Mouse (Mus musculus) liver, postnatal 0 days (tissue): Measurements from ENCODE around the gene Rnf208. TPM values are rescaled to one million over a fixed set of nuclear protein-coding genes. Genes with fewer than 3 reads are reported as not detected.

ENCODE experiments used
- ATAC-seq: fragments of 200-750 bp; cut with Nextera tagmentation; 2 replicates; pipeline ENCODE4 v1.8.0; 2017; ENCODE audit warnings: mild to moderate bottlenecking, moderate library complexity
- DNase-seq: peaks from one replicate; pipeline ENCODE4 v3.0.0-alpha.2; 2016
- H3K27ac ChIP-seq: fragments of 300-500 bp; sonication (generic); 2 replicates; pipeline ENCODE4 v1.5.1; 2014; ENCODE audit warnings: antibody characterized with exemption, moderate library complexity, mild to moderate bottlenecking, low read depth
- H3K27me3 ChIP-seq: fragments of 300-500 bp; sonication (generic); 2 replicates; pipeline ENCODE4 v1.6.1; 2014; ENCODE audit warnings: low read length, control low read depth, mixed read lengths; ENCODE audit not compliant: insufficient read depth
- H3K36me3 ChIP-seq: fragments of 300-500 bp; sonication (generic); replicated peaks from 2 replicates; pipeline ENCODE4 v1.6.1; 2014; ENCODE audit warnings: mild to moderate bottlenecking, control low read depth, low read length, moderate library complexity, mixed read lengths; ENCODE audit not compliant: insufficient read depth
- H3K4me1 ChIP-seq: fragments of 300-500 bp; sonication (generic); 2 replicates; pipeline ENCODE4 v1.6.1; 2014; ENCODE audit warnings: antibody characterized with exemption, mild to moderate bottlenecking, control low read depth; ENCODE audit not compliant: insufficient read depth
- H3K4me2 ChIP-seq: fragments of 300-500 bp; sonication (generic); 2 replicates; pipeline ENCODE4 v1.6.1; 2014; ENCODE audit warnings: low read depth, mild to moderate bottlenecking, low read length, moderate library complexity, mixed read lengths
- H3K4me3 ChIP-seq: fragments of 300-500 bp; sonication (generic); 2 replicates; pipeline ENCODE4 v1.5.1; 2014; ENCODE audit warnings: low read depth, low read length
- H3K9ac ChIP-seq: fragments of 300-500 bp; sonication (generic); replicated peaks from 2 replicates; pipeline ENCODE4 v1.6.1; 2014; ENCODE audit warnings: mild to moderate bottlenecking, moderate library complexity
- H3K9me3 ChIP-seq: fragments of 300-500 bp; sonication (generic); 2 replicates; pipeline ENCODE4 v1.6.1; 2016; ENCODE audit warnings: mild to moderate bottlenecking, control low read depth, low read length, mixed read lengths
- CTCF ChIP-seq: sonication (generic); IDR thresholded peaks from 2 replicates; pipeline ENCODE4 v1.5.1; 2016; ENCODE audit warnings: antibody characterized with exemption, low read depth
- EP300 ChIP-seq: IDR thresholded peaks from 2 replicates; pipeline ENCODE4 v1.6.1; 2016; ENCODE audit warnings: antibody characterized with exemption, low read depth, mild to moderate bottlenecking
- WGBS: fragments of 180-500 bp; shearing (Covaris S2); extraction: QIAGEN DNeasy Blood & Tissue Kit; methylation state at CpG from one replicate; pipeline ENCODE4 v1.1.7; 2014; ENCODE audit not compliant: insufficient replicate concordance; 5-methylcytosine and 5-hydroxymethylcytosine counted together
- polyA plus RNA-seq: library from polyadenylated mRNA; unstranded; fragments of >200 nt; fragmentation: Nextera tagmentation; extraction: Ambion mirVana; gene quantifications from 2 replicates; pipeline ENCODE4 v1.2.1, GENCODE M21; 2015

The Rnf208 gene
- polyA plus RNA-seq, 1 experiment from 2014 or later: 0.11 TPM

DNA sequence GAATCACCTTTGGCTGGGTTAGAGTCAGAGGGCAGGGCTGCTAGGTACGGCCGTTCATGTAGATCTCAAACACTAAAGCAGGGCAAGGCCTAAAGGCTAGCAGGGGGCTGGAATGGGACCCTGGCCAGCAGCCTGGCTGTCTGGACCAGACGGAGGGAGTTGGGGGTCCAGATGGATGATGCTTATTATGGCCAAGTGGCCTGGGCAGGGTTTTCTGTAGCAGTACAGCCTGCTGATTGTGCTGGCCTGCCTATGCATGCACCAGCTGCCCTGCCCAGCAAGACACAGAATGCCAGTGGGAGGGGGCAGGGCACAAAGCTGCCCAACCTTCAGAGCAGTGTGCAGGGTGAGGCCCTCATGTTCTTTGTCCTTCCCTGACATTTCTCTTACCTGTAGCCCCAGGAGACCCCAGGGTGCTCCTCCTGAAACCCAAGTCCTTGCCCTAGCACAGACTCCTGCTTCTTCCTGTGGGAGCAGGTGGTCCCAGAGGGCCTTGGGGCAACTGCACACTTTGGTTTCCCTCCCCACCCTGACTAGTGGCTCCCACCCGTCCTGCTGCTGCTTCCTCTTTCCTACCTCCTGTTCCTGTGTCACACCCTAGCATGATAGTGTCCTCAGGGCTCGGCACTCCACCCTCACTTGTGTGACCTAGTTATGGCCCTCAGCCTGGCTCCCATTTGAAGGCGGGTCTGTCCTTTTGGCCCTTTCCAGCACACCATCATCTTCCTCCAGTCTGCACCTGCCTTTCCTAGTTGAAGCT lies 24.0 kb downstream of the Rnf208 start:
- WGBS: 46% methylated on average over 6 of the region's 6 CpGs
- H3K27me3 ChIP-seq: no peaks in the 10 kb centered on the region
- no peak for TF ChIP-seq CTCF
- no peak for TF ChIP-seq EP300
- H3K9ac ChIP-seq: peak overlapping the region; percentile 63
- H3K36me3 ChIP-seq: peaks cover 19% of the 10 kb centered on the region
- DNase-seq (no peak), ATAC-seq (peak; percentile 13)
- H3K4me1 ChIP-seq: peaks cover 60% of the 10 kb centered on the region
- no peaks in the 10 kb centered on the region for H3K9me3 ChIP-seq
- H3K27ac ChIP-seq: peak overlapping the region; percentile 84
- H3K4me3 ChIP-seq: peak overlapping the region; percentile 21
- peak overlapping the region; percentile 93 for H3K4me2 ChIP-seq

DNA sequence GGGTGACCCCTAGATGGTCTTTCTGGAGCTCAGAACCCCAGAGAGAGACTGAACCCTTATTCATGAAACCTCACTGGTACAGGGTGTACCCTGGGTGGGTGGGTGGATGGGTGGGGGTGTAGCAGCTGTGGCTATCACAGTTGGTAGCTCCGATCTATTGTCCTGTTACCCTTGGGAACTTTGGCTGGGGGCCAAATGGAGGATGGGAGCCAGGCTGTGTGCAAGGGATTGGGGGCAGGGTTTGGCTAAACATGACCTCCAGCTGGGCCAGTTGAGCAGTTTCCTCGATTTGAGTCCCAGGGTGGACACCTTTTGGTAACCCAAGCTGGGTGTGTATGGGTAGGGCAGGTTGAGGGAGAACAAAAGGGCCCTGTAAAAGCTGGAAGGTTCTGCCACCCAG lies 24.7 kb downstream of the Rnf208 start:
- Histone ChIP-seq H3K9ac (peak overlapping the region; percentile 63), H3K36me3 (peaks cover 19% of the 10 kb centered on the region), H3K27ac (peak overlapping the region; percentile 84), H3K27me3 (no peaks in the 10 kb centered on the region), H3K9me3 (no peaks in the 10 kb centered on the region), H3K4me3 (peak overlapping the region; percentile 21; the same call in 1 of the 2 replicates), H3K4me1 (peaks cover 65% of the 10 kb centered on the region), H3K4me2 (peak overlapping the region; percentile 93)
- 34% methylated on average over 2 of the region's 2 CpGs for WGBS
- DNase-seq: peak; percentile 86
- peak; percentile 34 for ATAC-seq
- TF ChIP-seq CTCF (no peak), EP300 (no peak)

DNA sequence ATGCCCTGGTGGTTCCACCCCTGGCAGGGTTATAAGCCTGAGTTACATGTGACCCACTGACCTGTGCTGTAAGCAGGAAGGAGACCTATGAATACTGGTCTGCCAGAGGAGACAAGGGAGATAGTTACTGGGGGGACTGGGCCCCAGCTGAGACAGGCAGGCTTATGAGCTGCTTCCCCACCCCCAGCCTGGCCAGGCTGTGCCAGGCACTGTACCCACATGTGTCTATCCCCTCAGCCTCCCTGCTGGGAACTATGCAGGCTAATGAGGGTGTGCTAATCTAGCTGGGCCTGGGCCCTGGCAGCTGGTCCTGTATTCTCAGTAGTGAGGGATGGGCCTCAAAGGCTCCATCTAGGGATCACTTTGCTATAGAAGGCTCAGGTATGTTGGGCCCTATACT lies 25.2 kb downstream of the Rnf208 start:
- H3K4me1 ChIP-seq: peaks cover 62% of the 10 kb centered on the region
- H3K4me2 ChIP-seq: peak overlapping the region; percentile 93
- no peaks in the 10 kb centered on the region for H3K9me3 ChIP-seq
- H3K27me3 ChIP-seq: no peaks in the 10 kb centered on the region
- ATAC-seq (no peak), DNase-seq (no peak)
- H3K36me3 ChIP-seq: peaks cover 19% of the 10 kb centered on the region
- no peak for TF ChIP-seq CTCF
- TF ChIP-seq EP300: no peak
- peak overlapping the region; percentile 84 for H3K27ac ChIP-seq
- H3K9ac ChIP-seq: peak overlapping the region; percentile 45
- no peak overlapping the region for H3K4me3 ChIP-seq

DNA sequence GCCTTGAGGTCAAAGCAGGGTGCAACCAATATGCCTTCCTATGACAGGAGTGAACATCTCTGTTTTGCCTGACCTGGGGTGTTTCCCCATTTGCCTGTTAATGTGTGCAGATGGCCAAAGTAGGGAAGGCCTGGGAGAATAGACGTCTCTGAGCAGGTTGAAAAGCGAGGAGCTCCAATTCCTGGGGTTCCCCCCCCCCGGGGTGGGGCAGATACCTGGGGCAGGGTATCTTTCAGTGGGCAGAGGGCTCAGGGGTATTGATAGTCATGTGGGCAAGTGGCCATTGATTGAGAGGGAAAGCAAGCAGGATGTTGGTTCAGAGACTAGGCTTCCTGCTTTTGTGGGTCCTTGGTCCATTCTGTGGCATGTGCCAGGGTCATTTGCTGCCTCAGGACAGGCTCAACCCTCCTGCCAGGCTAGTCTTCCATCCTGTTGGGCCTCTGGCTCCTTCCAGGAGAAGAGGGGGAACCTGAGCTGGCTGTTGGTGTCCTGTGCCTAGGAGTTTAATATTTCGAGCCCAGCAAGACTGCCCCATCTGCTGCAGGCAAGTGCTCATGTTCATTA lies 25.8 kb downstream of the Rnf208 start:
- Histone ChIP-seq H3K4me2 (no peak overlapping the region), H3K27ac (peak overlapping the region; percentile 84), H3K9me3 (no peaks in the 10 kb centered on the region), H3K4me1 (peaks cover 64% of the 10 kb centered on the region), H3K36me3 (peaks cover 19% of the 10 kb centered on the region), H3K9ac (no peak overlapping the region), H3K4me3 (no peak overlapping the region), H3K27me3 (no peaks in the 10 kb centered on the region)
- 66% methylated on average over 4 of the region's 4 CpGs for WGBS
- DNase-seq (no peak), ATAC-seq (no peak)
- TF ChIP-seq EP300 (no peak), CTCF (no peak)

DNA sequence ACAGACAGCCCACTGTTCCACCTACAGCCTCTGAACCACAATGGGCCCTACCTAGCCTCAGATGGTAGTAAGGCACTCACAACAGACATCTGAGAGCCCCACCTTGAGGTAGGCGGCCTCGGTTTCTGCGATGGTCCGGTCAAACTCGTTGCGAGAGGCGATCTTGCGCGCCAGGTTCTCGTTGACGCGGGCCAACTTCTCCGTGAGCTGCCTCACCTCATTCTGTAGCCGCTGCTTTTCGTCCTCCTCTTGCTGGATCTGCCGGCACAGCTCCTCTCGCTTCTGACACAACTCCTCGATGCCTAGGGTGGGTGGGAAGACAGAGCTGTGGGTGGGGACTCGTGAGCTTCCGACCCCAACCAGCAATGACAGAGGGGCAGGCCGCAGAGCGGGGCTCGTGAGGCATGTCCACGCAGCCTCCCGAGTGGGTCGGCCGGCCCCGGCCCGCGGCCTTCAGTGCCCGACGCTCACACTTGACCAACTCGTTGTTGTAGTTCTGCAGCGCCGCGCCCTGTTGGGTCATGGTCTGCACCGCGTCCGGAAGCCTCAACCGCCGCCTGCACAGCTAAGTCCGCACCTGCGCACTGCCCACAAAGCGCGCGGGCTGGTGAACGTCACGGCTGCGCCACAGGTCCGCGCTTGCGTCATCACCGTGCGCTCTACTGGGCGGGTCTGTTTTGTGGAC lies 29.9 kb downstream of the Rnf208 start, which contains the start of the genes Ssna1 and Anapc2:
Gene Ssna1 (minus strand): TSS at position 612 of the 685 bp plus-strand sequence.
Gene Anapc2 (plus strand): TSS at position 652 of the 685 bp plus-strand sequence.
- Histone ChIP-seq H3K9me3 (no peaks in the 10 kb centered on the region), H3K27ac (peak within 1 kb of the TSS; percentile 84), H3K4me2 (peak within 1 kb of the TSS; percentile 94), H3K36me3 (peaks cover 44% of the 10 kb centered on the region), H3K4me1 (peaks cover 32% of the 10 kb centered on the region), H3K9ac (peak within 1 kb of the TSS; percentile 89), H3K4me3 (peak within 1 kb of the TSS; percentile 87), H3K27me3 (no peaks in the 10 kb centered on the region)
- under 1% methylated on average over 54 of the region's 55 CpGs for WGBS
- ATAC-seq (peak; percentile 96), DNase-seq (peak; percentile 100)
- TF ChIP-seq EP300 (no peak; the same call in 1 of the 2 replicates), CTCF (peak; percentile 69)

DNA sequence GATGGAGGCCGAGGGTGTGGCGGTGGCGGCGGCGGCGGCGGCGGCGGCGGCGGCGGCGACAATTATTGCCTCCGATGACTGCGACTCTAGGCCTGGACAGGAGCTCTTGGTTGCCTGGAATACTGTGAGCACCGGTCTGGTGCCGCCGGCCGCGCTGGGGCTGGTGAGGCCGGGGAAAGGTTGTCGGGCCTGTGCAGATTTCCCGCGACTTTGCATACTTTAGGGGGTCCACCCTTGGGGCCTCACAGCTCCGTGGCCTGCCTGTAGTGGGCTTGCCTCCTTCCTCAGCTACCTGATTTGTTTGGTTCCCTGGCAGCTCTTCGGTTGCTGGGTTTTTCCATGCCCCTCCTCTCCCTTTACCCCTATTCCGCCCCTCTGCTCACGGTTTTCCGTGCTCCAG lies 30.5 kb downstream of the Rnf208 start:
- Histone ChIP-seq H3K4me2 (peak overlapping the region; percentile 94), H3K4me1 (peaks cover 27% of the 10 kb centered on the region), H3K9ac (peak overlapping the region; percentile 89), H3K27me3 (no peaks in the 10 kb centered on the region), H3K27ac (peak overlapping the region; percentile 52), H3K9me3 (no peaks in the 10 kb centered on the region), H3K4me3 (peak overlapping the region; percentile 87), H3K36me3 (peaks cover 47% of the 10 kb centered on the region)
- DNase-seq (no peak), ATAC-seq (peak; percentile 37)
- TF ChIP-seq EP300 (no peak), CTCF (no peak)
- WGBS: under 1% methylated on average over 29 of the region's 29 CpGs
